Mouse (Mus musculus): ENCODE measurements around the gene Sigmar1. TPM values are rescaled to one million over a fixed set of nuclear protein-coding genes. Genes with fewer than 3 reads are reported as not detected.

Sigmar1 gene
- 10 to 100 TPM; 17.9 to 18.5 TPM for total RNA-seq (2023)

GRCm38 (mm10) chr4:41755338-41756305, at the start of gene Sigmar1:
Sigmar1 (minus strand) TSS chr4:41756157.

GRCm38 (mm10) chr4:41774002-41774401, 18.0 kb upstream of the Sigmar1 start, which contains the start of gene Ccl27a:
Ccl27a (minus strand) TSS chr4:41774247.

GRCm38 (mm10) chr4:41754797-41755337, 1.1 kb downstream of the Sigmar1 start, which contains the start of gene Galt:
Galt (plus strand) TSS chr4:41755228.

GRCm38 (mm10) chr4:41731052-41731765, 24.7 kb downstream of the Sigmar1 start, which contains the start of gene Arid3c:
Arid3c (minus strand) TSS chr4:41731142.

GRCm38 (mm10) chr4:41722918-41723351, 33.0 kb downstream of the Sigmar1 start, which contains the start of gene Dctn3:
Dctn3 (minus strand) TSS chr4:41723170.

GRCm38 (mm10) chr4:41713197-41714067, 42.5 kb downstream of the Sigmar1 start, which contains the start of gene Rpp25l:
Rpp25l (minus strand) TSS chr4:41713534.

GRCm38 (mm10) chr4:41699783-41700182, 56.2 kb downstream of the Sigmar1 start, which contains the start of gene Il11ra1:
Il11ra1 (plus strand) TSS chr4:41699989.

GRCm38 (mm10) chr4:41696930-41697841, 58.8 kb downstream of the Sigmar1 start, which contains the start of gene Cntfr:
Cntfr (minus strand) TSS chr4:41697089.

Other genes with a start within 250 kb of the Sigmar1 start
- gene 1110017D15Rik, start 238.8 kb downstream of the Sigmar1 start, total RNA-seq (2023): not detected
- gene Fam219a, start 186.6 kb downstream of the Sigmar1 start, total RNA-seq (2023): 10 to 100 TPM; 17.3 to 21.2 TPM
- gene Dnaic1, start 186.4 kb downstream of the Sigmar1 start, total RNA-seq (2023): not detected
- gene Enho, start 115.8 kb downstream of the Sigmar1 start, total RNA-seq (2023): not detected
- gene Cntfr, start 59.1 kb downstream of the Sigmar1 start, total RNA-seq (2023): not detected
- gene Il11ra1, start 56.2 kb downstream of the Sigmar1 start, total RNA-seq (2023): 10 to 100 TPM in 1 of 2 experiments, 1 to 10 TPM in 1; 5.9 to 10.2 TPM
- 10 to 100 TPM; 16.5 to 18.3 TPM for gene Rpp25l, start 42.6 kb downstream of the Sigmar1 start, total RNA-seq (2023)
- gene Dctn3, start 33.0 kb downstream of the Sigmar1 start, total RNA-seq (2023): 10 to 100 TPM; 63.4 to 85.0 TPM
- under 1 TPM in 1 of 2 experiments, not detected in 1; 0.31 TPM for gene Arid3c, start 25.0 kb downstream of the Sigmar1 start, total RNA-seq (2023)
- gene Galt, start 929 bp downstream of the Sigmar1 start, total RNA-seq (2023): 10 to 100 TPM; 22.7 to 27.3 TPM
- 1 to 10 TPM; 3.2 to 5.2 TPM for gene Ccl27a, start 18.1 kb upstream of the Sigmar1 start, total RNA-seq (2023)
- not detected for gene Gm21541, start 147.5 kb upstream of the Sigmar1 start, total RNA-seq (2023)
- 1 to 10 TPM; 1.8 to 3.3 TPM for gene Gm20878, start 185.4 kb upstream of the Sigmar1 start, total RNA-seq (2023)
- under 1 TPM in 1 of 2 experiments, not detected in 1; 0.24 TPM for gene Fam205a4, start 209.9 kb upstream of the Sigmar1 start, total RNA-seq (2023)

Data from neutrophil, adult 83 days (primary cell).